Mouse (Mus musculus): ENCODE measurements around the gene Bpifb5. TPM values are rescaled to one million over a fixed set of nuclear protein-coding genes. Genes with fewer than 3 reads are reported as not detected.
"Not testable (repeated sequence)": the region's sequence is repeated elsewhere in the genome, so short reads cannot be mapped to it uniquely, and the experiment has no call there.

Bpifb5 gene
- total RNA-seq, 2 experiments from 2014 or later: not detected

DNA sequence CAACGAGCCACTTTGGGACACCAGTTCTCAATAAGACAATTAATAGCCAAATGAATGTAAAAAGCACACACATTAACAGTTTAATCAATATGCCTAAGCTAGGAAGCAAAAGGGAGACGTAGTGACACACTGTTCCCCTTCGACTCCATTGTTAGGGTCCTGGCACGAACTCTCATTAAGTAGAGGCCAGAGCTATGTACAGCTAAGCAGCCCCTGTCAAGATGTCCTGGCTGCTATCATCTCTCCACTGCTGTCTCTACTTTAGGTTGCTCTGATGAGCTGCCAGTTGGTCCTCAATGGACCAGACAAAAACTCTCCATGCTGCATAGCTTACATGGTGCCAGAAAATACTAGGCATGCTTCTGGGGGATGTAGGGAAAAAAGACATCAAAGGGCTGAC lies 32.2 kb downstream of the Bpifb5 start:
- no peak overlapping the region for H3K4me3 ChIP-seq

DNA sequence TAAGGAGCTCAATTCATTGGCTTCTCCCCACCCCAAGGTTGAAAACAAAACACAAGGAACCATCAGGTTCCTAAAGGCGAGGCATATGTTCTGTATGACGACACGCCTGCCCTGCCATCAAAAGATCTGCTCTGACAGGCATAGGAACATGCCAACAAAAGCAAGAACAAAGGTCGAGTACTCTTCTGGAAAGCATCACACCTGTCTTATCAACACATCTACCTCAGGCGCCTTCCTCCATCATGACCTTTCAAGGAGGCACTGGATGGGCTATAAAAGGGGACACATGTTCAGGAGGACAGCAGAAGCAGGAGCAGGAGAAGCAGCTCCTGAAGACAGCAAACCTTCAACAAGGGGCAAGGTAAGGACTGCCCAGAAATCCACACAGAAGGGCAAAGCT lies 34.0 kb downstream of the Bpifb5 start, which contains the start of gene Bpifb9a:
Gene Bpifb9a, plus strand, starts transcription at position 301 of the 400 bp plus-strand sequence.
- DNase-seq; H3K27ac ChIP-seq; intact Hi-C loops (cut with DNase I); H3K4me3 ChIP-seq: not testable (repeated sequence)

More for the DNA sequence above, 32.2 kb downstream of the Bpifb5 start:
- intact Hi-C loops (cut with DNase I): no loop called here
- no peak for DNase-seq
- no peak for TF ChIP-seq CTCF (IDR thresholded peaks at IDR 0.05)
- no peak overlapping the region for H3K27ac ChIP-seq

DNA sequence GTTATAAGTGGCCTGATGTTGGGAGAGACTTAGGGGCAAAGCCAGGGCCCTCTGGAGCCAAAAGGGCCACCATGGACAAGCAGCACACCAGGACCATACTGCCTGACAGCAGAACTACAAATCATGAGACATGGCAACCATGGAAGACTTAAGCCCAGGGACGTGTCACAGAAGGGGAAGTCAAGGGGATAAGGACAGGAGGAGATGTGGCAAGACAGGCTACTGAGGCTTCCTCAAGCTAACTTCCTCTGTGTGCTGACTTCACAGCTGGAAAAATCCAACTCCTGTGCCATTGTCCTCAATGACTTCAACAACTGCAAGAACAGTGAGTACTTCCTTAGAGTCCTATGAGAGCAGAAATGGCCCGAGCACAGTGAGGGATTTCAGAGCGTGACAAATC lies 40.9 kb downstream of the Bpifb5 start:
- intact Hi-C loops (cut with DNase I); H3K4me3 ChIP-seq; H3K27ac ChIP-seq; DNase-seq: not testable (repeated sequence)

Other genes with a start within 250 kb of the Bpifb5 start
- gene Bpifa6, start 248.8 kb upstream of the Bpifb5 start, total RNA-seq (2021): not detected
- gene Bpifa2, start 215.5 kb upstream of the Bpifb5 start, total RNA-seq (2021): not detected
- not detected for gene Bpifa3, start 93.4 kb upstream of the Bpifb5 start, total RNA-seq (2021)
- gene Bpifa1, start 80.9 kb upstream of the Bpifb5 start, total RNA-seq (2021): not detected
- gene Bpifa5, start 61.1 kb upstream of the Bpifb5 start, total RNA-seq (2021): not detected
- gene Bpifb1, start 32.9 kb upstream of the Bpifb5 start, total RNA-seq (2021): not detected
- gene Bpifb9a, start 34.1 kb downstream of the Bpifb5 start, total RNA-seq (2021): not detected
- gene Bpifb9b, start 83.5 kb downstream of the Bpifb5 start, total RNA-seq (2021): not detected
- gene Cdk5rap1, start 149.3 kb downstream of the Bpifb5 start, total RNA-seq (2021): 10 to 100 TPM; 14.5 to 15.3 TPM
- gene Snta1, start 184.4 kb downstream of the Bpifb5 start, total RNA-seq (2021): 100 to 1,000 TPM; 245 to 247 TPM
- 10 to 100 TPM; 13.4 to 17.9 TPM for gene Cbfa2t2, start 212.7 kb downstream of the Bpifb5 start, total RNA-seq (2021)

Data from gastrocnemius, adult 2 months (tissue).